Mouse (Mus musculus) testis, adult 2 months (tissue): Measurements from ENCODE around the gene Nav3.

Experiments used
- CTCF ChIP-seq: fragments of 200-500 bp; IDR thresholded peaks from 2 replicates; pipeline ENCODE4 v1.5.1; 2012; ENCODE audit warnings: low read depth, mild to moderate bottlenecking, inconsistent platforms, low read length, moderate library complexity; ENCODE audit not compliant: control insufficient read depth, insufficient read depth, insufficient replicate concordance
- POLR2A ChIP-seq: fragments of 200-500 bp; IDR thresholded peaks from 2 replicates; pipeline ENCODE4 v1.6.1; 2012; ENCODE audit warnings: low read depth, mild to moderate bottlenecking, inconsistent platforms, low read length, moderate library complexity; ENCODE audit not compliant: control insufficient read depth

DNA sequence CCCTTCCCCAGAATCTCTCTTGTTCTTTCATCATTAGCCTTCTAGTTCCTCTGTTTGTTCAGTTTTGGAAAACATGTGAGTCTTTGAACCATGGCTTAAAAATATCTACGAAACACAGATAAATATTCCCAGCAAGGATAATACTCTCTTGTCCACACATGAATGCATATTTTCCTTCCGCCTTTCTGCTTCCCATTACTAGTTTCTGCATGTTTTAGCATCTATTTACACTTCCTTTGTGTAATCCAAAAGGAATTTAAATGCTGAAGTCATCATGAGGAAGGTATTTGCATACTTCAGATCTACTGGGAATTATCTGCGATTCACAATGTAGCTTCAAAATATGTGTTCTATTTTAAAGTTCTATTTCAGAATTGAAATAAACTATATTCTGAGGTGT, 215.3 kb downstream of the Nav3 start:
- TF ChIP-seq CTCF, result no peak
- TF ChIP-seq POLR2A, result no peak
